Mouse (Mus musculus): ENCODE data around the gene Phldb3. TPM values are rescaled to one million over a fixed set of nuclear protein-coding genes. Genes with fewer than 3 reads are reported as not detected.
A peak's percentile ranks its signal among the peaks of the same experiment; 100 is the strongest.

The Phldb3 gene
- total and polyA plus RNA-seq, 2 experiments from 2014 or later: 0.11 TPM; not detected in 1

DNA sequence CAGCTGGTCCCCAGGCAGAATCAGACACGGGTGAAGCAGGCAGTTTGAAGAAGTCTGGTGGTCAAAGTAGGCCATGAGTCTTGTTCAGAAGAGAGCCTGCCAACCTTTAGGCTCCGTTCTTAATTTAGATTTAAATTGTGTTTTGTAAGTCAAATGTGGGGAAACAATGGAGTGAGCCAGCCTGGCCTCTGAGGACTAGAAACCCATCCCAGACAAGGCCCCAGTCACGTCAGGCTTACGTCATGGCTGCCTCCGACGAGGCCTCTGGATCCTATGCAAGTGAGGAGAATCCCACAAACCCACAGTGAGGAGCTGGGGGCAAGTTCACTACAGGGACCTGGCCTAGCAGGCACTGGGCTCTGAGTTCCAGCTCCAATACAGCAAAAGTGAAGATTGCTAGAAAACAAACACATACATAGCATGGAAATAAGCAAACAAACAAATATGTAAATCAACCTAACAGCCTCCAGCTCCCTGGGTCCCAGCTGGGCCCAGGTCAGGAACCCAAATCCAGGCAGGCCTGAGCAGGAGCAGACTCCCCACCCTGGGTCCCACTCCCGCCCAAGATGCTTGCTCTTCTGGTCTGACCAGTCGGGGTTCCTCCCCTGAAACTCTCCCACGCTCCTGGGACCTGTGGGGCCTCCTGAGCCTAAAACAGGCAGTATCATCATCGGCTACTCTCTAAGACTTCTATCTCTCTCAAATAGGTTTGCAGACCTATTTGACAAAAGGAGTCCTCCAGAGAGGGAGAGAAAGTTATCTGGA lies 19.7 kb downstream of the Phldb3 start:
- no peaks in the 10 kb centered on the region for H3K4me1 ChIP-seq (ENCODE audit: insufficient read depth, low read length)
- H3K27ac ChIP-seq (ENCODE audit: low read depth, low read length): no peak overlapping the region
- H3K9me3 ChIP-seq (ENCODE audit: low read length): no peaks in the 10 kb centered on the region
- no peak overlapping the region for H3K4me2 ChIP-seq (ENCODE audit: low read depth, low read length, poor library complexity, severe bottlenecking)
- DNase-seq (ENCODE audit: low spot score) (no peak), ATAC-seq (ENCODE audit: low FRiP score) (no peak)
- no peaks in the 10 kb centered on the region for H3K27me3 ChIP-seq (ENCODE audit: insufficient read depth, low read length)
- H3K36me3 ChIP-seq (ENCODE audit: insufficient read depth, low read length): no peaks in the 10 kb centered on the region
- H3K4me3 ChIP-seq (ENCODE audit: low read depth, low read length): no peak overlapping the region
- WGBS: 73% methylated on average over 10 of the region's 10 CpGs
- H3K9ac ChIP-seq (replicated peaks; ENCODE audit: low read length, poor library complexity, severe bottlenecking): no peak overlapping the region
- TF ChIP-seq CTCF (IDR thresholded peaks at IDR 0.05): no peak

- Histone ChIP-seq H3K27me3 (ENCODE audit: insufficient read depth, low read length) (peaks cover 35% of the 10 kb centered on the region), H3K27ac (ENCODE audit: low read depth, low read length) (no peak within 1 kb of the TSS), H3K4me2 (ENCODE audit: low read depth, low read length, poor library complexity, severe bottlenecking) (peak within 1 kb of the TSS; percentile 82), H3K4me1 (ENCODE audit: insufficient read depth, low read length) (no peaks in the 10 kb centered on the region), H3K9ac (replicated peaks; ENCODE audit: low read length, poor library complexity, severe bottlenecking) (no peak within 1 kb of the TSS), H3K36me3 (ENCODE audit: insufficient read depth, low read length) (no peaks in the 10 kb centered on the region), H3K9me3 (ENCODE audit: low read length) (no peaks in the 10 kb centered on the region), H3K4me3 (ENCODE audit: low read depth, low read length) (0 out of 2 replicates have a peak within 1 kb of the TSS, but pooled peaks have one; percentile 8)
- TF ChIP-seq CTCF (IDR thresholded peaks at IDR 0.05): no peak
- no peak for DNase-seq (ENCODE audit: low spot score)
- WGBS: 22% methylated on average over 15 of the region's 15 CpGs
- ATAC-seq (ENCODE audit: low FRiP score): no peak
Measured at GRCm38 (mm10) chr7:24636264-24636663, 25.7 kb downstream of the Phldb3 start, which contains the start of gene Lypd3. Gene Lypd3 (plus strand): TSS chr7:24636550.

DNA sequence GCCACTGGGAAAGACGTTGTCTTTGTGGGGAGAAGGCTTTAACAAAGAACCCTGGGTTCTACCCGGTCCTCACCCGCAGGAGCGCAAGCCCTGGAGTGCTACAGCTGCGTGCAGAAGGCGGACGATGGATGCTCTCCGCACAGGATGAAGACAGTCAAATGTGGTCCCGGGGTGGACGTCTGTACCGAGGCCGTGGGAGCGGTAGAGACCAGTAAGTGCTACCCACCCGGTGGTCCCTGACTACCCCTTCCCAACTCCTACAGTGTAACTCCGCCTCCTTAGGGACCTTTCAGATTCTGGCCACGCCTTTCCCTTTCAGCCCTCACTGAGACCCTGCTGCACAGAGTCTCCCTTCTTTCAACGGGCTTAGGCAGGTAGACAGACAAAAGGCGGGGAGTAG lies 26.5 kb downstream of the Phldb3 start:
- no peak for TF ChIP-seq CTCF (IDR thresholded peaks at IDR 0.05)
- Histone ChIP-seq H3K27ac (ENCODE audit: low read depth, low read length) (no peak overlapping the region), H3K36me3 (ENCODE audit: insufficient read depth, low read length) (no peaks in the 10 kb centered on the region), H3K4me3 (ENCODE audit: low read depth, low read length) (0 out of 2 replicates have a peak overlapping the region, but pooled peaks have one; percentile 8), H3K4me1 (ENCODE audit: insufficient read depth, low read length) (no peaks in the 10 kb centered on the region), H3K4me2 (ENCODE audit: low read depth, low read length, poor library complexity, severe bottlenecking) (peak overlapping the region; percentile 82), H3K9me3 (ENCODE audit: low read length) (no peaks in the 10 kb centered on the region), H3K9ac (replicated peaks; ENCODE audit: low read length, poor library complexity, severe bottlenecking) (no peak overlapping the region), H3K27me3 (ENCODE audit: insufficient read depth, low read length) (peaks cover 35% of the 10 kb centered on the region)
- no peak for ATAC-seq (ENCODE audit: low FRiP score)
- WGBS: under 1% methylated on average over 18 of the region's 18 CpGs
- DNase-seq (ENCODE audit: low spot score): no peak

- peak overlapping the region; percentile 82 for H3K4me2 ChIP-seq (ENCODE audit: low read depth, low read length, poor library complexity, severe bottlenecking)
- H3K27ac ChIP-seq (ENCODE audit: low read depth, low read length): no peak overlapping the region
- ATAC-seq (ENCODE audit: low FRiP score) (peak; percentile 36; the same call in 1 of the 2 replicates), DNase-seq (ENCODE audit: low spot score) (no peak)
- no peak for TF ChIP-seq CTCF (IDR thresholded peaks at IDR 0.05)
- H3K36me3 ChIP-seq (ENCODE audit: insufficient read depth, low read length): no peaks in the 10 kb centered on the region
- no peaks in the 10 kb centered on the region for H3K9me3 ChIP-seq (ENCODE audit: low read length)
- H3K9ac ChIP-seq (replicated peaks; ENCODE audit: low read length, poor library complexity, severe bottlenecking): 0 out of 2 replicates have a peak overlapping the region, but pooled peaks have one; percentile 36
- 4% methylated on average over 35 of the region's 35 CpGs for WGBS
- no peaks in the 10 kb centered on the region for H3K4me1 ChIP-seq (ENCODE audit: insufficient read depth, low read length)
- peaks cover 35% of the 10 kb centered on the region for H3K27me3 ChIP-seq (ENCODE audit: insufficient read depth, low read length)
- peak overlapping the region; percentile 42 for H3K4me3 ChIP-seq (ENCODE audit: low read depth, low read length)
Measured at GRCm38 (mm10) chr7:24638026-24638856, 27.7 kb downstream of the Phldb3 start.

- H3K9me3 ChIP-seq (ENCODE audit: low read length): no peaks in the 10 kb centered on the region
- no peak overlapping the region for H3K9ac ChIP-seq (replicated peaks; ENCODE audit: low read length, poor library complexity, severe bottlenecking)
- H3K4me2 ChIP-seq (ENCODE audit: low read depth, low read length, poor library complexity, severe bottlenecking): no peak overlapping the region
- no peak for ATAC-seq (ENCODE audit: low FRiP score)
- DNase-seq (ENCODE audit: low spot score): no peak
- 61% methylated on average over 13 of the region's 13 CpGs for WGBS
- H3K4me1 ChIP-seq (ENCODE audit: insufficient read depth, low read length): no peaks in the 10 kb centered on the region
- no peak overlapping the region for H3K27ac ChIP-seq (ENCODE audit: low read depth, low read length)
- no peak for TF ChIP-seq CTCF (IDR thresholded peaks at IDR 0.05)
- peaks cover 35% of the 10 kb centered on the region for H3K27me3 ChIP-seq (ENCODE audit: insufficient read depth, low read length)
- H3K36me3 ChIP-seq (ENCODE audit: insufficient read depth, low read length): no peaks in the 10 kb centered on the region
- H3K4me3 ChIP-seq (ENCODE audit: low read depth, low read length): no peak overlapping the region
Measured at GRCm38 (mm10) chr7:24640450-24640849, 29.9 kb downstream of the Phldb3 start.
